Mouse (Mus musculus) stomach, postnatal 0 days (tissue): ENCODE measurements around the gene Hoxa13. TPM values are rescaled to one million over a fixed set of nuclear protein-coding genes. Genes with fewer than 3 reads are reported as not detected.

ENCODE experiments used
- ATAC-seq: fragments of 200-750 bp; cut with Nextera tagmentation; 2 replicates; pipeline ENCODE4 v1.8.0; 2017; ENCODE audit not compliant: low FRiP score, low TSS enrichment
- DNase-seq: peaks from one replicate; pipeline ENCODE4 v3.0.0-alpha.2; 2016; ENCODE audit warnings: low spot score
- H3K27ac ChIP-seq: fragments of 300-500 bp; sonication (generic); replicated peaks from 2 replicates; pipeline ENCODE4 v1.5.1; 2014; ENCODE audit warnings: mild to moderate bottlenecking, control low read depth
- H3K27me3 ChIP-seq: fragments of 300-500 bp; sonication (generic); 2 replicates; pipeline ENCODE4 v1.6.1; 2014; ENCODE audit warnings: low read length; ENCODE audit not compliant: control insufficient read depth, insufficient read depth
- H3K36me3 ChIP-seq: fragments of 300-500 bp; sonication (generic); 2 replicates; pipeline ENCODE4 v1.6.1; 2014; ENCODE audit warnings: low read length, mixed read lengths; ENCODE audit not compliant: control insufficient read depth, insufficient read depth
- H3K4me1 ChIP-seq: fragments of 300-500 bp; sonication (generic); replicated peaks from 2 replicates; pipeline ENCODE4 v1.6.1; 2014; ENCODE audit warnings: antibody characterized with exemption; ENCODE audit not compliant: control insufficient read depth, insufficient read depth
- H3K4me2 ChIP-seq: fragments of 300-500 bp; sonication (generic); replicated peaks from 2 replicates; pipeline ENCODE4 v1.6.1; 2014; ENCODE audit warnings: low read depth, mild to moderate bottlenecking, control low read depth, moderate library complexity
- H3K4me3 ChIP-seq: fragments of 300-500 bp; sonication (generic); 2 replicates; pipeline ENCODE4 v1.5.1; 2014; ENCODE audit warnings: low read depth, low read length, control low read depth
- H3K9ac ChIP-seq: fragments of 300-500 bp; sonication (generic); 2 replicates; pipeline ENCODE4 v1.6.1; 2014; ENCODE audit warnings: mild to moderate bottlenecking, low read length, control low read depth, mixed read lengths
- H3K9me3 ChIP-seq: fragments of 300-500 bp; sonication (generic); 2 replicates; pipeline ENCODE4 v1.6.1; 2016; ENCODE audit warnings: low read length; ENCODE audit not compliant: control insufficient read depth
- CTCF ChIP-seq: IDR thresholded peaks from 2 replicates; pipeline ENCODE4 v1.5.1; 2016; ENCODE audit warnings: antibody characterized with exemption, low read depth, mild to moderate bottlenecking, moderate library complexity
- EP300 ChIP-seq: optimal IDR thresholded peaks from 2 replicates; pipeline ENCODE3; 2016; ENCODE audit warnings: antibody characterized with exemption
- WGBS: fragments of 180-500 bp; shearing (Covaris S2); extraction: QIAGEN DNeasy Blood & Tissue Kit; methylation state at CpG from one replicate; pipeline ENCODE4 v1.1.7; 2014; 5-methylcytosine and 5-hydroxymethylcytosine counted together
- polyA plus RNA-seq: library from polyadenylated mRNA; unstranded; fragments of >200 nt; fragmentation: Nextera tagmentation; extraction: Ambion mirVana; gene quantifications from 2 replicates; pipeline ENCODE4 v1.2.1, GENCODE M21; 2015

Hoxa13 gene
- polyA plus RNA-seq, 1 experiment from 2014 or later, result not detected

GRCm38 (mm10) chr6:52232568-52232965, 28.1 kb downstream of the Hoxa13 start:
- peaks cover 50% of the 10 kb centered on the region for H3K27me3 ChIP-seq
- no peak overlapping the region for H3K4me2 ChIP-seq
- no peak for ATAC-seq

GRCm38 (mm10) chr6:52231885-52232567, 28.7 kb downstream of the Hoxa13 start:
- H3K4me2 ChIP-seq, result no peak overlapping the region
- 3% methylated on average over 18 of the region's 18 CpGs for WGBS
- H3K9me3 ChIP-seq, result no peaks in the 10 kb centered on the region
- no peak for ATAC-seq
- DNase-seq, result no peak
- no peaks in the 10 kb centered on the region for H3K4me1 ChIP-seq
- TF ChIP-seq CTCF (no peak), EP300 (no peak)
- no peak overlapping the region for H3K9ac ChIP-seq
- H3K27me3 ChIP-seq, result peaks cover 46% of the 10 kb centered on the region
- H3K4me3 ChIP-seq, result no peak overlapping the region
- H3K36me3 ChIP-seq, result no peaks in the 10 kb centered on the region
- H3K27ac ChIP-seq, result no peak overlapping the region

More at GRCm38 (mm10) chr6:52232568-52232965, 28.1 kb downstream of the Hoxa13 start:
- DNase-seq, result no peak
- H3K36me3 ChIP-seq, result no peaks in the 10 kb centered on the region
- TF ChIP-seq CTCF, result no peak
- no peak for TF ChIP-seq EP300
- no peaks in the 10 kb centered on the region for H3K9me3 ChIP-seq
- no peak overlapping the region for H3K4me3 ChIP-seq
- no peak overlapping the region for H3K9ac ChIP-seq
- 1% methylated on average over 18 of the region's 18 CpGs for WGBS
- H3K4me1 ChIP-seq, result no peaks in the 10 kb centered on the region
- no peak overlapping the region for H3K27ac ChIP-seq

- no peak for TF ChIP-seq EP300
- TF ChIP-seq CTCF, result no peak
- H3K9me3 ChIP-seq, result no peaks in the 10 kb centered on the region
- ATAC-seq (no peak), DNase-seq (no peak)
- H3K4me2 ChIP-seq, result no peak within 1 kb of the TSS
- no peaks in the 10 kb centered on the region for H3K4me1 ChIP-seq
- H3K9ac ChIP-seq, result no peak within 1 kb of the TSS
- peaks cover 50% of the 10 kb centered on the region for H3K27me3 ChIP-seq
- no peak within 1 kb of the TSS for H3K4me3 ChIP-seq
- 4% methylated on average over 28 of the region's 36 CpGs for WGBS
- no peak within 1 kb of the TSS for H3K27ac ChIP-seq
- H3K36me3 ChIP-seq, result no peaks in the 10 kb centered on the region
These were observed 30.0 kb downstream of the Hoxa13 start, which contains the start of gene Hoxa9 for GRCm38 (mm10) chr6:52230516-52231165. Gene Hoxa9, minus strand, starts transcription at chr6:52231089.

GRCm38 (mm10) chr6:52229558-52230416, 30.9 kb downstream of the Hoxa13 start:
- no peaks in the 10 kb centered on the region for H3K9me3 ChIP-seq
- ATAC-seq, result no peak

GRCm38 (mm10) chr6:52228475-52229465, 31.9 kb downstream of the Hoxa13 start:
- Histone ChIP-seq H3K36me3 (no peaks in the 10 kb centered on the region), H3K4me1 (no peaks in the 10 kb centered on the region), H3K9ac (no peak overlapping the region), H3K9me3 (no peaks in the 10 kb centered on the region), H3K27me3 (peaks cover 41% of the 10 kb centered on the region), H3K4me3 (no peak overlapping the region), H3K27ac (no peak overlapping the region), H3K4me2 (no peak overlapping the region)
- WGBS, result 5% methylated on average over 38 of the region's 38 CpGs
- no peak for TF ChIP-seq EP300
- no peak for TF ChIP-seq CTCF
- no peak for ATAC-seq
- no peak for DNase-seq

More at GRCm38 (mm10) chr6:52229558-52230416, 30.9 kb downstream of the Hoxa13 start:
- WGBS, result 4% methylated on average over 42 of the region's 44 CpGs
- peaks cover 49% of the 10 kb centered on the region for H3K27me3 ChIP-seq
- H3K9ac ChIP-seq, result no peak overlapping the region
- H3K4me2 ChIP-seq, result no peak overlapping the region
- no peak for DNase-seq
- no peaks in the 10 kb centered on the region for H3K4me1 ChIP-seq
- H3K36me3 ChIP-seq, result no peaks in the 10 kb centered on the region
- TF ChIP-seq EP300 (no peak), CTCF (no peak)
- H3K4me3 ChIP-seq, result no peak overlapping the region
- H3K27ac ChIP-seq, result no peak overlapping the region
